Mouse (Mus musculus): Measurements from ENCODE around the gene Piezo1. TPM values are rescaled to one million over a fixed set of nuclear protein-coding genes. Genes with fewer than 3 reads are reported as not detected.
A peak's percentile ranks its signal among the peaks of the same experiment; 100 is the strongest.

The Piezo1 gene
- polyA plus RNA-seq, 1 experiment from 2014 or later = 27.8 TPM

- no peak overlapping the region for H3K4me2 ChIP-seq
- no peaks in the 10 kb centered on the region for H3K9me3 ChIP-seq (replicated peaks)
- H3K27me3 ChIP-seq (replicated peaks) = no peaks in the 10 kb centered on the region
- no peak for ATAC-seq (ENCODE audit: insufficient number of reproducible peaks, low FRiP score)
- no peak overlapping the region for H3K4me3 ChIP-seq
- peaks cover 61% of the 10 kb centered on the region for H3K4me1 ChIP-seq (replicated peaks)
- H3K27ac ChIP-seq (ENCODE audit: poor library complexity, severe bottlenecking) = 0 out of 2 replicates have a peak overlapping the region, but pooled peaks have one; percentile 2
- WGBS = 83% methylated on average over 9 of the region's 9 CpGs
- peaks cover 18% of the 10 kb centered on the region for H3K36me3 ChIP-seq
- no peak overlapping the region for H3K9ac ChIP-seq
Observed at GRCm38 (mm10) chr8:122538310-122539076, 12.6 kb downstream of the Piezo1 start.

- no peaks in the 10 kb centered on the region for H3K27me3 ChIP-seq (replicated peaks)
- peaks cover 15% of the 10 kb centered on the region for H3K36me3 ChIP-seq
- H3K9ac ChIP-seq = no peak overlapping the region
- H3K4me1 ChIP-seq (replicated peaks) = peaks cover 68% of the 10 kb centered on the region
- H3K4me3 ChIP-seq = no peak overlapping the region
- H3K4me2 ChIP-seq = peak overlapping the region; percentile 32
- H3K9me3 ChIP-seq (replicated peaks) = no peaks in the 10 kb centered on the region
- 40% methylated on average over 2 of the region's 2 CpGs for WGBS
- H3K27ac ChIP-seq (ENCODE audit: poor library complexity, severe bottlenecking) = peak overlapping the region; percentile 72
- peak; percentile 52; the same call in 1 of the 2 replicates for ATAC-seq (ENCODE audit: insufficient number of reproducible peaks, low FRiP score)
Observed at GRCm38 (mm10) chr8:122537812-122538211, 13.3 kb downstream of the Piezo1 start.

- Histone ChIP-seq H3K36me3 (peaks cover 12% of the 10 kb centered on the region), H3K27me3 (replicated peaks) (no peaks in the 10 kb centered on the region), H3K4me2 (peak overlapping the region; percentile 32), H3K9me3 (replicated peaks) (no peaks in the 10 kb centered on the region), H3K4me1 (replicated peaks) (peaks cover 70% of the 10 kb centered on the region), H3K27ac (ENCODE audit: poor library complexity, severe bottlenecking) (peak overlapping the region; percentile 72), H3K4me3 (no peak overlapping the region), H3K9ac (peak overlapping the region; percentile 35; the same call in 1 of the 2 replicates)
- WGBS = 5% methylated on average over 6 of the region's 6 CpGs
- ATAC-seq (ENCODE audit: insufficient number of reproducible peaks, low FRiP score) = peak; percentile 61
Observed at GRCm38 (mm10) chr8:122537033-122537432, 14.1 kb downstream of the Piezo1 start.

GRCm38 (mm10) chr8:122531312-122531711 lies 19.8 kb downstream of the Piezo1 start:
- Histone ChIP-seq H3K4me1 (replicated peaks) (peaks cover 62% of the 10 kb centered on the region), H3K27me3 (replicated peaks) (no peaks in the 10 kb centered on the region), H3K9me3 (replicated peaks) (no peaks in the 10 kb centered on the region), H3K4me3 (no peak overlapping the region), H3K36me3 (peaks cover 13% of the 10 kb centered on the region), H3K27ac (ENCODE audit: poor library complexity, severe bottlenecking) (peak overlapping the region; percentile 75), H3K4me2 (no peak overlapping the region), H3K9ac (peak overlapping the region; percentile 30)
- WGBS = 61% methylated on average over 8 of the region's 8 CpGs
- ATAC-seq (ENCODE audit: insufficient number of reproducible peaks, low FRiP score) = peak; percentile 51; the same call in 1 of the 2 replicates

- no peak for ATAC-seq (ENCODE audit: insufficient number of reproducible peaks, low FRiP score)
- no peaks in the 10 kb centered on the region for H3K9me3 ChIP-seq (replicated peaks)
- peaks cover 73% of the 10 kb centered on the region for H3K4me1 ChIP-seq (replicated peaks)
- no peak overlapping the region for H3K27ac ChIP-seq (ENCODE audit: poor library complexity, severe bottlenecking)
- 89% methylated on average over 4 of the region's 4 CpGs for WGBS
- no peaks in the 10 kb centered on the region for H3K27me3 ChIP-seq (replicated peaks)
- H3K4me2 ChIP-seq = no peak overlapping the region
- no peak overlapping the region for H3K4me3 ChIP-seq
- no peak overlapping the region for H3K9ac ChIP-seq
- 0 out of 2 replicates have a peak, but pooled peaks cover 7% of the 10 kb centered on the region for H3K36me3 ChIP-seq
Observed at GRCm38 (mm10) chr8:122529159-122529558, 22.0 kb downstream of the Piezo1 start.

GRCm38 (mm10) chr8:122527937-122528336 lies 23.2 kb downstream of the Piezo1 start:
- 87% methylated on average over 3 of the region's 3 CpGs for WGBS
- 0 out of 2 replicates have a peak, but pooled peaks cover 4% of the 10 kb centered on the region for H3K36me3 ChIP-seq
- no peak overlapping the region for H3K9ac ChIP-seq
- H3K27me3 ChIP-seq (replicated peaks) = no peaks in the 10 kb centered on the region
- peaks cover 78% of the 10 kb centered on the region for H3K4me1 ChIP-seq (replicated peaks)
- no peak overlapping the region for H3K4me2 ChIP-seq
- H3K27ac ChIP-seq (ENCODE audit: poor library complexity, severe bottlenecking) = 0 out of 2 replicates have a peak overlapping the region, but pooled peaks have one; percentile 89
- no peak overlapping the region for H3K4me3 ChIP-seq
- no peaks in the 10 kb centered on the region for H3K9me3 ChIP-seq (replicated peaks)
- no peak for ATAC-seq (ENCODE audit: insufficient number of reproducible peaks, low FRiP score)

GRCm38 (mm10) chr8:122526526-122527170 lies 24.5 kb downstream of the Piezo1 start:
- peak overlapping the region; percentile 40 for H3K9ac ChIP-seq
- no peaks in the 10 kb centered on the region for H3K27me3 ChIP-seq (replicated peaks)
- H3K4me2 ChIP-seq = peak overlapping the region; percentile 37
- peak overlapping the region; percentile 89 for H3K27ac ChIP-seq (ENCODE audit: poor library complexity, severe bottlenecking)
- WGBS = 32% methylated on average over 7 of the region's 7 CpGs
- no peak overlapping the region for H3K4me3 ChIP-seq
- peaks cover 73% of the 10 kb centered on the region for H3K4me1 ChIP-seq (replicated peaks)
- ATAC-seq (ENCODE audit: insufficient number of reproducible peaks, low FRiP score) = peak; percentile 47; the same call in 1 of the 2 replicates
- H3K9me3 ChIP-seq (replicated peaks) = no peaks in the 10 kb centered on the region
- 0 out of 2 replicates have a peak, but pooled peaks cover 4% of the 10 kb centered on the region for H3K36me3 ChIP-seq

- ATAC-seq (ENCODE audit: insufficient number of reproducible peaks, low FRiP score) = no peak
- Histone ChIP-seq H3K36me3 (0 out of 2 replicates have a peak, but pooled peaks cover 4% of the 10 kb centered on the region), H3K27ac (ENCODE audit: poor library complexity, severe bottlenecking) (peak overlapping the region; percentile 89), H3K27me3 (replicated peaks) (no peaks in the 10 kb centered on the region), H3K4me2 (peak overlapping the region; percentile 55; the same call in 1 of the 2 replicates), H3K4me1 (replicated peaks) (peaks cover 69% of the 10 kb centered on the region), H3K9ac (0 out of 2 replicates have a peak overlapping the region, but pooled peaks have one; percentile 61), H3K4me3 (no peak overlapping the region), H3K9me3 (replicated peaks) (no peaks in the 10 kb centered on the region)
- 34% methylated on average over 3 of the region's 3 CpGs for WGBS
Observed at GRCm38 (mm10) chr8:122526084-122526483, 25.0 kb downstream of the Piezo1 start.

GRCm38 (mm10) chr8:122525004-122525403 lies 26.1 kb downstream of the Piezo1 start:
- ATAC-seq (ENCODE audit: insufficient number of reproducible peaks, low FRiP score) = no peak; the same call in 1 of the 2 replicates
- WGBS = 59% methylated on average over 6 of the region's 6 CpGs
- no peak overlapping the region for H3K4me3 ChIP-seq
- no peaks in the 10 kb centered on the region for H3K27me3 ChIP-seq (replicated peaks)
- peak overlapping the region; percentile 55 for H3K4me2 ChIP-seq
- H3K27ac ChIP-seq (ENCODE audit: poor library complexity, severe bottlenecking) = peak overlapping the region; percentile 89
- H3K9me3 ChIP-seq (replicated peaks) = no peaks in the 10 kb centered on the region
- H3K9ac ChIP-seq = peak overlapping the region; percentile 61
- 0 out of 2 replicates have a peak, but pooled peaks cover 4% of the 10 kb centered on the region for H3K36me3 ChIP-seq
- peaks cover 70% of the 10 kb centered on the region for H3K4me1 ChIP-seq (replicated peaks)

- H3K36me3 ChIP-seq = 0 out of 2 replicates have a peak, but pooled peaks cover 4% of the 10 kb centered on the region
- WGBS = 78% methylated on average over 6 of the region's 6 CpGs
- H3K9ac ChIP-seq = peak overlapping the region; percentile 61; the same call in 1 of the 2 replicates
- H3K27ac ChIP-seq (ENCODE audit: poor library complexity, severe bottlenecking) = peak overlapping the region; percentile 89
- no peaks in the 10 kb centered on the region for H3K9me3 ChIP-seq (replicated peaks)
- peaks cover 75% of the 10 kb centered on the region for H3K4me1 ChIP-seq (replicated peaks)
- no peak for ATAC-seq (ENCODE audit: insufficient number of reproducible peaks, low FRiP score)
- H3K4me3 ChIP-seq = no peak overlapping the region
- peak overlapping the region; percentile 55 for H3K4me2 ChIP-seq
- no peaks in the 10 kb centered on the region for H3K27me3 ChIP-seq (replicated peaks)
Observed at GRCm38 (mm10) chr8:122524506-122524905, 26.6 kb downstream of the Piezo1 start.
